Mouse (Mus musculus) CH12.LX (cell line): ENCODE measurements around the gene Tmem87b. TPM values are rescaled to one million over a fixed set of nuclear protein-coding genes. Genes with fewer than 3 reads are reported as not detected.

ENCODE experiments used
- DNase-seq: peaks from one replicate; pipeline ENCODE4 v3.0.0-alpha.2; 2013; ENCODE audit errors: extremely low read depth
- H3K27ac ChIP-seq: 2 replicates; pipeline ENCODE4 v1.5.1; 2012; ENCODE audit warnings: low read depth, mild to moderate bottlenecking, control low read depth, moderate library complexity; ENCODE audit not compliant: insufficient read depth
- H3K27me3 ChIP-seq: replicated peaks from 2 replicates; pipeline ENCODE3; 2012; ENCODE audit warnings: inconsistent platforms
- H3K36me3 ChIP-seq, 2 experiments: replicated peaks in 1 of 2; 2 replicates each; pipeline versions ENCODE3 to v1.6.1; 2012; ENCODE audit warnings: inconsistent platforms in 1 of 2, low read length in 1 of 2, mild to moderate bottlenecking in 1 of 2, mixed read lengths in 1 of 2, moderate library complexity in 1 of 2; ENCODE audit not compliant: control insufficient read depth in 1 of 2, insufficient read depth in 1 of 2
- H3K4me1 ChIP-seq, 2 experiments: 2 replicates each; pipeline ENCODE4 v1.6.1; 2012; ENCODE audit warnings: inconsistent platforms in 1 of 2, moderate library complexity in 1 of 2; ENCODE audit not compliant: insufficient read depth in 2 of 2, control insufficient read depth in 1 of 2
- H3K4me2 ChIP-seq: 2 replicates; pipeline ENCODE4 v1.6.1; 2012; ENCODE audit warnings: low read depth, mild to moderate bottlenecking, control low read depth; ENCODE audit not compliant: poor library complexity, insufficient read depth, severe bottlenecking
- H3K4me3 ChIP-seq, 3 experiments: fragments of 150-350 bp in 1 of 3; sonication (generic) in 1 of 3; replicated peaks in 1 of 3; 2 replicates each; pipeline versions ENCODE3 to v1.5.1; 2011 to 2012; ENCODE audit warnings: low read depth in 2 of 3, low read length in 2 of 3, mild to moderate bottlenecking in 2 of 3, moderate library complexity in 2 of 3, control low read depth in 1 of 3, improper control_type of control experiment in 1 of 3, inconsistent platforms in 1 of 3, mixed read lengths in 1 of 3; ENCODE audit not compliant: poor library complexity in 1 of 3
- H3K79me2 ChIP-seq: replicated peaks from 2 replicates; pipeline ENCODE4 v1.6.1; 2012; ENCODE audit warnings: mild to moderate bottlenecking, moderate library complexity; ENCODE audit not compliant: control insufficient read depth, poor library complexity, insufficient read depth, severe bottlenecking; ENCODE audit errors: extremely low read depth
- H3K9ac ChIP-seq: 2 replicates; pipeline ENCODE4 v1.6.1; 2012; ENCODE audit warnings: low read depth, mild to moderate bottlenecking, control low read depth, moderate library complexity; ENCODE audit not compliant: insufficient read depth
- H3K9me3 ChIP-seq: replicated peaks from 2 replicates; pipeline ENCODE3; 2012; ENCODE audit warnings: low read length, inconsistent platforms, mixed read lengths
- CHD1 ChIP-seq: IDR thresholded peaks from 2 replicates; pipeline ENCODE4 v1.6.1; 2012; ENCODE audit warnings: low read depth, low read length, improper control_type of control experiment, inconsistent platforms
- CTCF ChIP-seq, 2 experiments: IDR thresholded peaks in 1 of 2; conservative IDR thresholded peaks in 1 of 2; 2 replicates each; pipeline ENCODE4 v1.5.1; 2011 to 2012; ENCODE audit warnings: low read depth in 2 of 2, low read length in 2 of 2, improper control_type of control experiment in 1 of 2, inconsistent platforms in 1 of 2, mild to moderate bottlenecking in 1 of 2, moderate library complexity in 1 of 2
- E2F4 ChIP-seq: IDR thresholded peaks from 2 replicates; pipeline ENCODE4 v1.6.1; 2011; ENCODE audit warnings: low read depth, low read length, improper control_type of control experiment; ENCODE audit not compliant: insufficient replicate concordance
- GABPA ChIP-seq: IDR thresholded peaks from 2 replicates; pipeline ENCODE4 v1.6.1; 2012; ENCODE audit warnings: low read depth, low read length, improper control_type of control experiment, inconsistent platforms; ENCODE audit not compliant: insufficient replicate concordance
- HCFC1 ChIP-seq: IDR thresholded peaks from 2 replicates; pipeline ENCODE4 v1.6.1; 2012; ENCODE audit warnings: low read depth, mild to moderate bottlenecking, inconsistent platforms, low read length, improper control_type of control experiment
- IRF4 ChIP-seq: IDR thresholded peaks from 2 replicates; pipeline ENCODE4 v1.6.1; 2014; ENCODE audit warnings: low read depth, mild to moderate bottlenecking, inconsistent platforms, low read length, improper control_type of control experiment
- JUN ChIP-seq: IDR thresholded peaks from 2 replicates; pipeline ENCODE4 v1.6.1; 2011; ENCODE audit warnings: low read depth, mild to moderate bottlenecking, low read length, improper control_type of control experiment, moderate library complexity; ENCODE audit not compliant: insufficient read depth
- JUND ChIP-seq: conservative IDR thresholded peaks from 2 replicates; pipeline ENCODE4 v1.6.1; 2011; ENCODE audit warnings: low read depth, low read length, improper control_type of control experiment
- MAZ ChIP-seq: IDR thresholded peaks from 2 replicates; pipeline ENCODE4 v1.6.1; 2012; ENCODE audit warnings: low read depth, mild to moderate bottlenecking, inconsistent platforms, low read length, improper control_type of control experiment, moderate library complexity
- MEF2A ChIP-seq: IDR thresholded peaks from 2 replicates; pipeline ENCODE4 v1.6.1; 2014; ENCODE audit warnings: low read depth, mild to moderate bottlenecking, inconsistent platforms, low read length, improper control_type of control experiment, borderline replicate concordance
- PAX5 ChIP-seq: IDR thresholded peaks from 2 replicates; pipeline ENCODE4 v1.6.1; 2012; ENCODE audit warnings: low read length, inconsistent platforms, mixed read lengths
- POLR2A ChIP-seq: IDR thresholded peaks from 2 replicates; pipeline ENCODE4 v1.6.1; 2011; ENCODE audit warnings: low read depth, mild to moderate bottlenecking, improper control_type of control experiment, low read length
- RAD21 ChIP-seq: IDR thresholded peaks from 2 replicates; pipeline ENCODE4 v1.6.1; 2011; ENCODE audit warnings: low read depth, mild to moderate bottlenecking, low read length, improper control_type of control experiment, moderate library complexity
- SMC3 ChIP-seq: IDR thresholded peaks from 2 replicates; pipeline ENCODE4 v1.6.1; 2011; ENCODE audit warnings: low read depth, low read length, improper control_type of control experiment
- dilution Hi-C: fragments of 300-500 bp; cut with MboI; formaldehyde crosslinking; loops from 2 replicates; pipeline ENCODE4 v1.14.3; 2020; ENCODE audit warnings: low sequenced_read_pairs; ENCODE audit not compliant: extremely low pct_unique_long_range_greater_than_20kb, extremely low pct_ligation_motif_present
- in situ Hi-C: fragments of 300-500 bp; cut with MboI; formaldehyde crosslinking; loops from 3 replicates; pipeline ENCODE4 v1.14.3; 2019; ENCODE audit warnings: low sequenced_read_pairs, low pct_ligation_motif_present, low pct_unique_long_range_greater_than_20kb, mixed read lengths
- polyA plus RNA-seq: library from polyadenylated mRNA; unstranded; fragments of >175 nt; gene quantifications from 2 replicates; pipeline ENCODE4 v1.2.1, GENCODE M21; 2012; ENCODE audit warnings: low read depth; ENCODE audit not compliant: insufficient read length
- total RNA-seq, 2 experiments: library from RNA; depleted of rRNA; stranded (reverse); fragments of 300-350 nt in 1 of 2; fragments of >200 nt in 1 of 2; gene quantifications; 2 replicates each; pipeline ENCODE4 v1.2.3; 2012 to 2014

Tmem87b gene
- total and polyA plus RNA-seq, 3 experiments: 5.3 to 6.6 (median 6.2) TPM

DNA sequence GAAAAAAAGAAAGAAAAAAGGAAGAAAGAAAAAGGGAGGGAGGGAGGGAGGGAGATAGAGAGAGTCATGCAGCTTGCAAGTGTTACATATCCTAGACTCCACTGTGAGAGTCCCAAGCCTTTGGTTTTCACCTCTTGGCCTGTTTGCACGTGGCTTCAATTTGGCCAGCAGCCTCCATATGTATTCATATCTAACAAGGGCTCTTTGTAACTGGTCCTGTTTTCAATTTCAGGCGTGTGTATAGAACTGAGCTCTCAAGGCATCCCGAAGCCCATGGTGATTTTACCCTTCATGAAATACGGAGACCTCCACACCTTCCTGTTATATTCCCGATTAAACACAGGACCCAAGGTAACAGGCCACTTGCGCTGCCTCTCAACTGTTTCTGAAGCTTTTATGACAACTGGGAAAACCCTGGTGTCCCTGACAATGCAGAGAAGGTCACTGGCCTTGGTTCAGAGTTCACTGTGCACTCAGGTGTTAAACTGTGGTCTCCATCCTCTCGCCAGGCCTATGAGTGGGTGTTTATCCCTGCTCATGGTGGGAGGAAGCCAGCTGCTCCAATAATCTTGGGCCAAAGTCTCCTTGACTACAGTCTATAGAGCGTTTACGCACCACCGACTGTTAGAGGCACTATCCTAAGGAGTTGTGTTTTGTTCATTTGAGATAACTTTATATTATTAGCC lies 34.1 kb upstream of the Tmem87b start:
- DNase-seq: no peak
- Histone ChIP-seq H3K4me1 (no peaks in the 10 kb centered on the region; a peak in 1 of 4 replicates), H3K9me3 (no peaks in the 10 kb centered on the region), H3K27ac (no peak overlapping the region), H3K4me2 (no peak overlapping the region), H3K79me2 (no peaks in the 10 kb centered on the region), H3K9ac (no peak overlapping the region), H3K4me3 (no peak overlapping the region), H3K27me3 (no peaks in the 10 kb centered on the region), H3K36me3 (no peaks in the 10 kb centered on the region)
- no peak for TF ChIP-seq CHD1
- no peak for TF ChIP-seq E2F4
- no peak for TF ChIP-seq SMC3
- no peak for TF ChIP-seq PAX5
- TF ChIP-seq JUN: no peak
- TF ChIP-seq MEF2A: no peak
- TF ChIP-seq JUND: no peak
- no peak for TF ChIP-seq RAD21
- TF ChIP-seq CTCF (conservative IDR thresholded peaks at IDR 0.05 in 1 of 2, IDR thresholded peaks at IDR 0.05 in 1 of 2; ENCODE audit: low read depth in 2 of 2, low read length in 2 of 2): no peak
- in situ Hi-C loops: no loop called here
- dilution Hi-C loops: no loop called here

DNA sequence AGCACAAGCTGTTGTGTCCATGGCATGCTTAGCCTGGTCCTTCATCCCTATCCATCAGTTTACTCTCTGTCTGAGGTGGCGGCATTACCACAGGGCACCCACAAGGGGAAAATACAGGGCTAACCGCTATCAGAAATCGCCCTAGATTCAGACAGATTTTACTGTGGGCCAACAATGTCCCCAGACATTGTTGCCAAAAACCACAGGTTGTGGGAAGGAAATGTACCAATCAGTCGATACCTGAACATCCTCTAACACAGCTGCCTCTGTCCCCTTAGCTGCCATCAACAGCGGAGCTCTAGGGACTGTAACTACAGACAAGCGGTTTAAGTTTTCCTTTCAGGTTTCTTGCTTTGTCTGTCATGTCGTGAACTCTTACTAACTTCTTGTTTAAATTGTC lies 33.1 kb upstream of the Tmem87b start:
- Histone ChIP-seq H3K4me2 (no peak overlapping the region), H3K27ac (no peak overlapping the region), H3K36me3 (no peaks in the 10 kb centered on the region), H3K27me3 (no peaks in the 10 kb centered on the region), H3K4me1 (no peaks in the 10 kb centered on the region; a peak in 1 of 4 replicates), H3K9ac (no peak overlapping the region), H3K79me2 (no peaks in the 10 kb centered on the region), H3K4me3 (no peak overlapping the region), H3K9me3 (no peaks in the 10 kb centered on the region)
- in situ Hi-C loops: no loop called here
- dilution Hi-C loops: no loop called here
- TF ChIP-seq GABPA (no peak), PAX5 (no peak), CHD1 (no peak), IRF4 (no peak), POLR2A (no peak), MEF2A (no peak), SMC3 (no peak), HCFC1 (no peak), MAZ (no peak)
- DNase-seq: no peak
